Mouse (Mus musculus) adrenal gland, adult 2 months (tissue): ENCODE measurements at regions not wholly inside any gene's neighbourhood (a gene's known extent, or its start where the extent isn't known, plus 50 kb on each side); places are given as distances from the start of the nearest gene placed in this dataset.

ENCODE experiments used
- DNase-seq: peaks from one replicate; pipeline ENCODE4 v3.0.0; 2021

GRCm38 (mm10) chr5:9954652-9955051 lies 229.7 kb upstream of the Grm3 start:
- peak; percentile 1 for DNase-seq

DNA sequence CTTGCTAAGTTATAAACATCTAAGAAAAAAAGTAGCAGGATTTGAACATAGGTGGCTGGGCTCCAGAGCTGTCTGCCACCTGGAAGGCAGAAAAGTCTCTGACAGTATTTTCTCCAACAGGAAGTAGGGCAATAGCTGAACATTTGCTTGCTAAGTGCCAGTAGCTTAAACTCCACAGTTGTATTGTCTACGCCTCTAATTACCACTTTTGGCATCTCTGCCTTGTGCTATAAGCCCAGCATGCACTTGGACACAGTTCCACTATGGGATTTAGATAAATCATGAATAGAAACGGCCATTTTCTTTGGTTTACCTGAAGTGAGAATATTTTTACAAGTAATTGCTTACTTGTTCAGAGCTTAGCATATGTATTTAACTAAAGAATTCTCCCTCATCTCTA lies 213.8 kb upstream of the Grm3 start:
- no peak for DNase-seq

DNA sequence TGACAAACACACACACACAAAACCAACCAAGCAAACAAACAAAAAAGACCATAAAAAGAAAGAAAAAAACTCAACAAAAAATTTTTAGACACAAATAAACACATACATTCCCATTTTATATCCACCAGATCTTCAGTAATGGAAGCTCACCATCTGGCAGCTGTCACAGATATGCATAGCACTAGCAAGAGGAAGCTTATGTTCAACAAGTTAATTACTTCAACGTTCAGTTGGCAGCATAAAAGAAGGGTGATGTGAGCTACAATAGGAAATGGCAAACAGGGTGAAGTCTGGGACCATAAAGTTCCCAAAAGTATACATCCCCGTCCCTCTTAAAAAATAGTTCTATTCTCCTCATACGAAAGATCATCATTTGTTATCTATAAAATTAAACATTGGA lies 188.0 kb upstream of the Grm3 start:
- DNase-seq: no peak

DNA sequence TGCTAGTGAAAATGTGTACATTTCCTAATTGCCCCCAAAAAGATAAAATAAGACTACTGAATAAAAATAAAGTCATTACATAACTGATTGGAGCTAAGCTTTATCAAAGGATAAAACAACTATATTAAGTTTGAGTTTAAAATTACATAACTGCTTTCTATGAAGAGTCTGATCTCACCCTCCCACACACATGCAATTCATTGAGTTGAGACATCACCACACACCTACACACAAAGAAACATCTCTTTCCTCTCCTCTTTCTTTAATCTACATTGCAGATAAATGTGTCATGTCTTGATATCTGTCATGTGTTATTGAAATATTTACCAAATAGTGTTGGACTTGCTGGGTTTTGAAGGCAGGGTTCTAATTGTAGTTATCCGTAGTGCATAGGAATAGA lies 186.8 kb upstream of the Grm3 start:
- DNase-seq: no peak

- no peak for DNase-seq
Measured at GRCm38 (mm10) chr5:9911089-9911473, 186.1 kb upstream of the Grm3 start.

DNA sequence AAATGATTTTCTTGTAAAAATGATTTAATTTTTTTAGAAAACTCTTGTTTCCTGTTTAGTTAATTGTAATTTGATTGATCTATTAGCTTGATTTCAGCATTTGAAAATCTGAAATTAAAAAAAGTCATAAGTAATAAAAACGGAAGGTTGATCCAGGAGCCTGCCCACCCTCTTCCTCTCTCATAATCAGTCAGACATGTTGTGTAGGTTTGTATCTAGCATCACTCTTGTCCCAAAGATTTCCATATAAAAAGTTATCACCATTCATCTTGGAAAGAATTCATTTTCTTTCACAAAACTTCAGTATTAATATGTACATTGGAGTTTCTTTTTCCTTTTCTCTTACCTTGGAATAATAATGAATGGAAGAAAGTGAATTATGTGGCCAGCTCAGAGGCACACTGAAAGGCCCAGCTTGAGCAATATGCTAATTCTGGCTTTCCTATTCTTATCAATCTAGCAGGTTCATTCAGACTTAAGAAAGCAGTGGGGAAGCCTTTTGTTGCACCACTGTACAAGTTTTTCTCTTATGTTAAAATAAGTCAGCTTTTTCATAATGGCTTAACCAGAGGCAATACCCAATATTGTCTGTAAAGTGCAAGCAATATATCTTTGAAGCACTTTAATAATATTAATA lies 185.6 kb upstream of the Grm3 start:
- DNase-seq: no peak

DNA sequence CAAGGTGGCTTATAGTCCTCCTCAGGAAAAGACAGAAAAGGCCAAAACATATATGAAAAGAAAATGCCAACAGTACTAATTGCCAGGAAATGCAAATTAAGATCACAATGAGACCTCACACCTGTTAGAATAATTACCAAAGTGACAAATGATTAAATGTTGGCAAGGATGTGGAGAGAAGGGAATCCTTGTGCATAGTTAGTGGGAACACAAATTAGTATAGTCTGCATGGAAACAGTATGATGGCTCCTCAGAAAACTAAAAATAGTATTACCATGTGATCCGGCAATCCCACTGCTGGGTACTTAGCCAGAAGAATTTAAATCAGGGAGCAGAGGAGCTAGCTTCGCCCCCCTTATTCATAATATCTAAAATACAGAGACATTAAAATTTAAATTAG lies 170.3 kb upstream of the Grm3 start:
- no peak for DNase-seq

- no peak for DNase-seq
Measured at GRCm38 (mm10) chr5:9878063-9878462, 153.1 kb upstream of the Grm3 start.

DNA sequence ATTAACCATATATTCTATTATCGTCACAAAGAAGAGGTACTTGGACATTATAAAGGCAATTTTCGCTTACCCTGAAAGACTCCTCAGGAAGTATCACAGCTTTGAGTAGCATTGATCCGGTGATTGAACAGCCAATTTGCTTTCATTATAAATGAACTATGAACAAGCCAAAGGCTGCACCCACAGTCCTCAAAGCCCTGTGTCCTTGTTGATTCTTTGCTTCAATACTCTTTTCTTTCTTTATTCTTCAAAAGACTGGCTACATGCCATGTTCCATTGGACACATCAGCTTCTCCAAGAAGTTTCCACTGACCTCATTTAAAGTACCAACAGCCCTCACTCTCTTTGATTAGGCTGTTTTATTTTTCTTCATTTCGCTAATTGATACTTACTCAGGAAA lies 144.1 kb upstream of the Grm3 start:
- no peak for DNase-seq

DNA sequence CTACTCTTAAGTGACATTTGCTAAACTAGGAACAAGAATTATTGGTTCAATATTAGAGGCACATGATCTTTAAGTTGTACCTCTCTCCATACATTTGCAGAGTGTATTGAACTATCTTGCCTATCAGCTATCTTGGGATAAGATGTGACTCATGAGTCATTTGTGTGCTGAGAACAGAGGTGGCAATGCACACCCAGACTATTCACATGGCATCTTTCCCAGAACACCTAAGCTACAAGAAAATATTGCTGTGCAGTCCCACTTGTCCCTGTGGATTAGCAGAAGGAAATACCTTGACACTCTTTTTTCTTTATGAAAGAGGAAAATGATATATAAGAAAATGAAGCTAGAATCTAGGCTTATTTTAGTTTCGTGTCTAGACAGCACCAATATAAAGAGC lies 104.8 kb upstream of the Grm3 start:
- no peak for DNase-seq

- no peak for DNase-seq
Measured at GRCm38 (mm10) chr5:9801707-9802106, 76.7 kb upstream of the Grm3 start.

GRCm38 (mm10) chr5:9781107-9781506 lies 56.1 kb upstream of the Grm3 start:
- DNase-seq: no peak
